Mouse (Mus musculus): ENCODE measurements at regions not wholly inside any gene's neighbourhood (a gene's known extent, or its start where the extent isn't known, plus 50 kb on each side); places are given as distances from the start of the nearest gene placed in this dataset.
"Not testable (repeated sequence)": the region's sequence is repeated elsewhere in the genome, so short reads cannot be mapped to it uniquely, and the experiment has no call there.

- Histone ChIP-seq H3K36me3 (no peaks in the 10 kb centered on the region), H3K4me3 (replicated peaks) (no peak overlapping the region), H3K27ac (no peak overlapping the region), H3K4me2 (replicated peaks) (no peak overlapping the region), H3K27me3 (replicated peaks) (no peaks in the 10 kb centered on the region), H3K4me1 (replicated peaks) (no peaks in the 10 kb centered on the region), H3K9ac (no peak overlapping the region), H3K9me3 (no peaks in the 10 kb centered on the region)
- 0 out of 2 replicates have a peak, but pooled peaks have one; percentile 6 for ATAC-seq
- 54% methylated on average over 7 of the region's 7 CpGs for WGBS
These were observed 1095.7 kb downstream of the Sorcs3 start for GRCm38 (mm10) chr19:49301364-49302091.

- Histone ChIP-seq H3K9ac (no peak overlapping the region), H3K4me2 (replicated peaks) (no peak overlapping the region), H3K27ac (no peak overlapping the region), H3K4me1 (replicated peaks) (no peaks in the 10 kb centered on the region), H3K36me3 (no peaks in the 10 kb centered on the region), H3K27me3 (replicated peaks) (no peaks in the 10 kb centered on the region), H3K4me3 (replicated peaks) (no peak overlapping the region), H3K9me3 (no peaks in the 10 kb centered on the region)
- 95% methylated on average over 3 of the region's 3 CpGs for WGBS
- ATAC-seq, result no peak
These were observed 1100.0 kb downstream of the Sorcs3 start for GRCm38 (mm10) chr19:49305804-49306203.

- 59% methylated on average over 1 of the region's 1 CpGs for WGBS
- Histone ChIP-seq H3K4me2 (replicated peaks) (no peak overlapping the region), H3K27ac (no peak overlapping the region), H3K4me1 (replicated peaks) (no peaks in the 10 kb centered on the region), H3K36me3 (no peaks in the 10 kb centered on the region), H3K4me3 (replicated peaks) (no peak overlapping the region), H3K9me3 (no peaks in the 10 kb centered on the region), H3K27me3 (replicated peaks) (no peaks in the 10 kb centered on the region), H3K9ac (no peak overlapping the region)
- ATAC-seq, result no peak
These were observed 1108.4 kb downstream of the Sorcs3 start for GRCm38 (mm10) chr19:49314229-49314628.

DNA sequence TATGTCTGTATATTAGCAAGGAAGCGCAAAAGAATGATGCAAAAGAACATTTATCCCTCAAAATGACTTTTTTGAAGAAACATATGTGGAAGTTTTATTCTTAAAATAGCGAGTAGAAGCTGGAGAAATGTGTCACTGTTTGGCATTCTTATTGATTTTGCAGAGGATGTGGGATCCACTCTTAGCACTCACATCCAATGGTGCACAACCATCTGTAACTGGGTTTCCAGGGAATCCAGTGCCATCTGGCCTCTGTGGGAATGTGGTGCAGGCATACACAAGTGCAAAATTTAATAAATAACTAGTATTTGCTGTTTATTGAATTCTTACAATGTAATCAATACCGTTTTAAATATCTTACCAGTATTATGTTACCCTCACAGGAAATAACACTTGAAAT, 1153.8 kb downstream of the Sorcs3 start:
- Histone ChIP-seq H3K27me3 (replicated peaks) (no peaks in the 10 kb centered on the region), H3K9ac (no peak overlapping the region), H3K36me3 (no peaks in the 10 kb centered on the region), H3K4me1 (replicated peaks) (no peaks in the 10 kb centered on the region), H3K9me3 (no peaks in the 10 kb centered on the region), H3K4me3 (replicated peaks) (no peak overlapping the region), H3K27ac (no peak overlapping the region), H3K4me2 (replicated peaks) (no peak overlapping the region)
- ATAC-seq, result no peak
- WGBS, result 82% methylated on average over 3 of the region's 3 CpGs

- Histone ChIP-seq H3K27ac (no peak overlapping the region), H3K9ac (no peak overlapping the region), H3K4me2 (replicated peaks) (no peak overlapping the region)
These were observed 1154.9 kb downstream of the Sorcs3 start for GRCm38 (mm10) chr19:49360715-49361114.

DNA sequence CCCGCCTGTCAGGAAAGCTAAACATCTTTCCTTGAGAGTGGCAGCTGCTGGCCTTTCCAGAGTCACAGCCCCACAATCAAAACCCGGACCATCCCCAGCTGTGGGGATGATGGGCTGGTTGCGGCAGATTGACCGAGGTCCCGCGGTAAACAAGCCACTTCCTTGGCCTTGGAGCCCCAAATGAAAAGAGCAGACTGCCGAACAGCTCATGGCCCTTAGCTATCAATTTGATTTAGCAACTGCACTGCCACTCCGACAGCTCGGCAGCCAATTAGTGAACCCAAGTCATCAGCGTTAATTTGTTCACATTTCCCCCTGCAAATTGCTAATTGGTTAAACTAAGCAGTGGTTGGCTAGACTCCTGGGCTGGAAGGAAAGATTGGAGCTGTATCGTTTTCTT, 1155.3 kb downstream of the Sorcs3 start:
- WGBS, result 84% methylated on average over 10 of the region's 11 CpGs
- H3K27me3 ChIP-seq (replicated peaks); H3K4me3 ChIP-seq (replicated peaks); H3K4me1 ChIP-seq (replicated peaks); H3K4me2 ChIP-seq (replicated peaks); ATAC-seq; H3K9ac ChIP-seq; H3K36me3 ChIP-seq; H3K27ac ChIP-seq; H3K9me3 ChIP-seq: not testable (repeated sequence)

More at GRCm38 (mm10) chr19:49360715-49361114, 1154.9 kb downstream of the Sorcs3 start:
- Histone ChIP-seq H3K36me3 (no peaks in the 10 kb centered on the region), H3K4me1 (replicated peaks) (no peaks in the 10 kb centered on the region), H3K9me3 (no peaks in the 10 kb centered on the region), H3K4me3 (replicated peaks) (no peak overlapping the region), H3K27me3 (replicated peaks) (no peaks in the 10 kb centered on the region)
- ATAC-seq, result no peak
- 87% methylated on average over 5 of the region's 5 CpGs for WGBS

DNA sequence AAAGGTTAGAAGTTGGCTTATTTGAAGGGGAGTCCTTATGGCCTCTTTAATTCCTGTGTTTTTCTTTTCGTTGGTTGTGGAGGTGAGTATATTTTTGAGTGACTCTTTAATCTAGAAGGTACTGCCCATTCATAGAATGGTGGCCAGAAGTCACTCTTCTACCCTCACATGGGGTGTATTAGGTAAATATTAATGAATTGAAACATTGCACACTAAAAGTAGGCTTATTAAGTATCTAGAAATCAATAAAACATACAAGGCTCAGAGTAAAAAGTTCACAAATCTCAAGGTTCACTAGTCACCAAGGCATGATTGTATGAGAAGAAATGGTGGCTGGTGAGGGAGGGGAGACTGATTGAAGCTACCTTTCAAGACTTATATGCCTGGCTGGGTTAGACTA, 1167.1 kb downstream of the Sorcs3 start:
- H3K9ac ChIP-seq, result no peak overlapping the region
- WGBS, result 51% methylated on average over 1 of the region's 1 CpGs
- H3K9me3 ChIP-seq, result no peaks in the 10 kb centered on the region
- no peak overlapping the region for H3K27ac ChIP-seq
- H3K4me1 ChIP-seq (replicated peaks), result no peaks in the 10 kb centered on the region
- H3K4me3 ChIP-seq (replicated peaks), result no peak overlapping the region
- H3K36me3 ChIP-seq, result no peaks in the 10 kb centered on the region
- no peak for ATAC-seq
- no peak overlapping the region for H3K4me2 ChIP-seq (replicated peaks)
- no peaks in the 10 kb centered on the region for H3K27me3 ChIP-seq (replicated peaks)

DNA sequence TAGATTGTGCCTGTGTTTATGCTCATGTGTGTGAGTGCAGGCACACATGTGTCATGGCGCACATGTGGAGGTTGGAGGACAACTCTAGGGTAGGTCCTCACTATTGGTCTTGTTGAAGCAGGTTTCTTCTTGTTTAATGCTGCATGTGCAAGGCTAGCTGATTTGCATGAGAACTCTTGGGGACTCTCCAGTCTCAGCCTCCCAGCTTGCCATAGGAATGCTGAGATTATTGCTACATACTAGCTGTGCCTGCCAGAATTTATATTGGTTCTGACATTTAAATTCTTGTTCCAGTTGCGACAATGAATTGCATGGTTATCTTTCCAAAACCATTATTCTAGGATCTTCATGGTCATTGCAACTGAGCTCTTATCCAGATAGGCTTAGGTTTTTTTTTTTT, 1168.5 kb downstream of the Sorcs3 start:
- Histone ChIP-seq H3K9ac (no peak overlapping the region), H3K36me3 (no peaks in the 10 kb centered on the region), H3K4me1 (replicated peaks) (no peaks in the 10 kb centered on the region), H3K4me3 (replicated peaks) (no peak overlapping the region), H3K9me3 (no peaks in the 10 kb centered on the region), H3K27me3 (replicated peaks) (no peaks in the 10 kb centered on the region), H3K27ac (no peak overlapping the region), H3K4me2 (replicated peaks) (no peak overlapping the region)
- 92% methylated on average over 2 of the region's 2 CpGs for WGBS
- ATAC-seq, result no peak

GRCm38 (mm10) chr19:49374926-49375325, 1169.1 kb downstream of the Sorcs3 start:
- ATAC-seq, result no peak
- WGBS, result 91% methylated on average over 3 of the region's 3 CpGs
- Histone ChIP-seq H3K4me2 (replicated peaks) (no peak overlapping the region), H3K4me3 (replicated peaks) (no peak overlapping the region), H3K9ac (no peak overlapping the region), H3K36me3 (no peaks in the 10 kb centered on the region), H3K27me3 (replicated peaks) (no peaks in the 10 kb centered on the region), H3K4me1 (replicated peaks) (no peaks in the 10 kb centered on the region), H3K27ac (no peak overlapping the region), H3K9me3 (no peaks in the 10 kb centered on the region)

DNA sequence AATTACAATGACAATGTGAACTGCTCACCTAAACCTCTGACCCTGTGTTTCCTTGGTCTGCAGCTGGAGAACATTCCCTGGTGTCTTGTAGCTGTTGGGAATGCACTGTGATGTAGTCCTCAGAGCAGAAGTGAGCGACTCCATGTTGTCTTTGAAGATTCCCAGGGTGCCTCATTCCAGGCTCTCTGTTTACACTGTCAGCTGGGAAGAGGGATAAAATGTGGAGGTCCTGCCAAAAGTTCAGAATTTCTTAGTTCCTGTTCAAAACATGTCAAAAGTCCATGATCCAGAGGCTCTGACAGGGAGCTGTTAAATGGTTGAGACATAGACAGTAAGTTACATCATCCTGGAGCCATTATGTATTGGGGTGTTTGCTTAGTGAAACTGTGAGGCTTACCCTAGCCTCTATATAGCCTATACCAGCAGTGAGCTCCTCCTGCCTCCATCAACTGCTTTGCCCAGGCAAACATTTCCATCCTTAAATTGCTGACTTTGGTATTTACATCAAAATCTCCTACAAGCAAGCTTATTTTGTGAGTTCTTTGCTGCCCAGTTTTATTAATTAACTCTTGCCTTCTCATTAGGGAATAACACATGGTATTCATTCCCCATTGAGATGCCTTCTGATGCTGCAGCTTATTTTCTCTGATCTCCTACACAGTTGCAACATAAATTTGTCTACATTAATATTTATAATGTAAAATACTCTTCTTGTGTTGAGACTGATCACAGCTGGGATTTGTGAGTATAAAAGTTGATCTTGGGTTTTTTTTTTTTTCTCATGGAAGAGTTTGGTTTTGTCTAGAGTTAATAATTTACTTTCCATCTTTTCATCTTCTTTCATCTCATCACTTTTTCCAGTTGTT, 1170.2 kb downstream of the Sorcs3 start:
- Histone ChIP-seq H3K27me3 (replicated peaks) (no peaks in the 10 kb centered on the region), H3K27ac (no peak overlapping the region), H3K9ac (no peak overlapping the region), H3K4me3 (replicated peaks) (no peak overlapping the region), H3K4me2 (replicated peaks) (no peak overlapping the region), H3K9me3 (no peaks in the 10 kb centered on the region), H3K4me1 (replicated peaks) (no peaks in the 10 kb centered on the region), H3K36me3 (no peaks in the 10 kb centered on the region)
- ATAC-seq, result no peak
- 35% methylated on average over 1 of the region's 1 CpGs for WGBS

DNA sequence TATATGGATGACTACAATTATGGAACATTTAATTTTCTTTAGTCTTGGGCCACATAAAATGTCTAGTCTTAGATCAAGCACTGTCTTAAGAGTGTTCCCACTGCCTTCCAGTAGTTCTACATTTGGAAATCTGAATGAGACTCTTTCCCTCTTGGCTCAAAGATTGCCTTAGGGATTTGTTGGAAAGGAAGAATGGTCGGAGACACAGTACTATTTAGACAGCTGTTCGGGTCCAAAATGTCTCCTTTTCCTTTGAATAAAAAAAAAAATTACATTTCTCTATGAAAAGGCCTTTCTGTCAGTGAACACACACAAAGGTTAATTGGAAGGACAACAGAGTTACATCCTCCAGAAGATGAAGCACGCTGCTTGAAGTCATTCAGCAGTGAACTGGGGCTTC, 1173.8 kb downstream of the Sorcs3 start:
- no peak overlapping the region for H3K4me3 ChIP-seq (replicated peaks)
- H3K36me3 ChIP-seq, result no peaks in the 10 kb centered on the region
- H3K4me2 ChIP-seq (replicated peaks), result no peak overlapping the region
- no peaks in the 10 kb centered on the region for H3K4me1 ChIP-seq (replicated peaks)
- WGBS, result 64% methylated on average over 3 of the region's 3 CpGs
- no peak overlapping the region for H3K9ac ChIP-seq
- no peak overlapping the region for H3K27ac ChIP-seq
- no peaks in the 10 kb centered on the region for H3K9me3 ChIP-seq
- no peak for ATAC-seq
- no peaks in the 10 kb centered on the region for H3K27me3 ChIP-seq (replicated peaks)

DNA sequence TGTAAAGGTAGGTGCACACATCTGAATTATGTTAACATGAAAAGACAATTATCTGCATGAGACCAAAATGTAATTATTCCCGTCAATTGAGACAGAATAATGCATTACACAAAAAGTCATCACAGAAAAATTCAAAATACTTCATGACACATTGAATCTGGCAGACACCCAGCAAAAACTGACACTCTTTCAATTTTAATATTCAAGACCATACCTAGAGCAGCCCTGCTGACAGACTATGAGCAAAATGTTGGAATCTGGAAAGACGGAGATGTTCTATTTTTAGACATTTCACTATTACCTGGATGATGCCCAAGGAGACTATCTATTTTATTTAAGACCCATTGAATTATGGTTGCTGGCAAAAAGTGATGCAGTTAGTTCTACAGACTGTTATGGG, 1190.4 kb downstream of the Sorcs3 start:
- Histone ChIP-seq H3K9ac (no peak overlapping the region), H3K27ac (no peak overlapping the region), H3K36me3 (no peaks in the 10 kb centered on the region), H3K27me3 (replicated peaks) (no peaks in the 10 kb centered on the region), H3K4me1 (replicated peaks) (no peaks in the 10 kb centered on the region), H3K9me3 (no peaks in the 10 kb centered on the region), H3K4me2 (replicated peaks) (no peak overlapping the region), H3K4me3 (replicated peaks) (no peak overlapping the region)
- 85% methylated on average over 2 of the region's 2 CpGs for WGBS
- no peak for ATAC-seq

GRCm38 (mm10) chr19:49415326-49415725, 1209.5 kb downstream of the Sorcs3 start:
- Histone ChIP-seq H3K9me3 (no peaks in the 10 kb centered on the region), H3K4me1 (replicated peaks) (no peaks in the 10 kb centered on the region), H3K36me3 (no peaks in the 10 kb centered on the region), H3K27ac (no peak overlapping the region), H3K4me3 (replicated peaks) (no peak overlapping the region), H3K9ac (no peak overlapping the region), H3K4me2 (replicated peaks) (no peak overlapping the region), H3K27me3 (replicated peaks) (no peaks in the 10 kb centered on the region)
- ATAC-seq, result no peak
- 61% methylated on average over 2 of the region's 2 CpGs for WGBS
